Mouse (Mus musculus) forebrain, embryonic 15.5 days (tissue): Measurements from ENCODE around the gene Rnf126. TPM values are rescaled to one million over a fixed set of nuclear protein-coding genes. Genes with fewer than 3 reads are reported as not detected.

Experiments
- ATAC-seq: fragments of 200-750 bp; cut with Nextera tagmentation; replicated peaks from 2 replicates; pipeline ENCODE4 v1.8.0; 2017; ENCODE audit warnings: mild to moderate bottlenecking, moderate TSS enrichment, moderate library complexity
- H3K27ac ChIP-seq: fragments of 300-500 bp; sonication (generic); replicated peaks from 2 replicates; pipeline ENCODE4 v1.5.1; 2015; ENCODE audit warnings: mild to moderate bottlenecking, inconsistent platforms
- H3K27me3 ChIP-seq: fragments of 300-500 bp; sonication (generic); 2 replicates; pipeline ENCODE4 v1.6.1; 2015; ENCODE audit warnings: inconsistent platforms
- H3K36me3 ChIP-seq: fragments of 300-500 bp; sonication (generic); 2 replicates; pipeline ENCODE4 v1.6.1; 2015; ENCODE audit warnings: mild to moderate bottlenecking, inconsistent platforms
- H3K4me1 ChIP-seq: fragments of 300-500 bp; sonication (generic); 2 replicates; pipeline ENCODE4 v1.6.1; 2015; ENCODE audit warnings: inconsistent platforms
- H3K4me2 ChIP-seq: fragments of 300-500 bp; sonication (generic); replicated peaks from 2 replicates; pipeline ENCODE4 v1.6.1; 2015; ENCODE audit warnings: mild to moderate bottlenecking, inconsistent platforms
- H3K4me3 ChIP-seq: fragments of 300-500 bp; sonication (generic); 2 replicates; pipeline ENCODE4 v1.5.1; 2015; ENCODE audit warnings: mild to moderate bottlenecking, inconsistent platforms
- H3K9ac ChIP-seq: fragments of 300-500 bp; sonication (generic); replicated peaks from 2 replicates; pipeline ENCODE4 v1.6.1; 2015; ENCODE audit warnings: mild to moderate bottlenecking, inconsistent platforms
- H3K9me3 ChIP-seq: fragments of 300-500 bp; sonication (generic); 2 replicates; pipeline ENCODE4 v1.6.1; 2016; ENCODE audit warnings: inconsistent platforms
- WGBS: fragments of 180-500 bp; shearing (Covaris S2); methylation state at CpG from one replicate; pipeline ENCODE4 v1.1.7; 2015; ENCODE audit warnings: mixed read lengths; 5-methylcytosine and 5-hydroxymethylcytosine counted together
- polyA plus RNA-seq: library from polyadenylated mRNA; unstranded; fragments of >200 nt; fragmentation: Nextera tagmentation; extraction: Ambion mirVana; gene quantifications from 2 replicates; pipeline ENCODE4 v1.2.1, GENCODE M21; 2015

The Rnf126 gene
- polyA plus RNA-seq, 1 experiment from 2014 or later: 94.9 TPM

GRCm38 (mm10) chr10:79717640-79718357, 49.0 kb downstream of the Rnf126 start:
- Histone ChIP-seq H3K4me1 (peaks cover 19% of the 10 kb centered on the region), H3K27ac (no peak overlapping the region), H3K4me2 (peak overlapping the region; percentile 96), H3K9me3 (no peaks in the 10 kb centered on the region), H3K27me3 (peaks cover 40% of the 10 kb centered on the region), H3K36me3 (no peaks in the 10 kb centered on the region), H3K4me3 (peak overlapping the region; percentile 66), H3K9ac (peak overlapping the region; percentile 62; the same call in 1 of the 2 replicates)
- no peak for ATAC-seq
- WGBS: 2% methylated on average over 43 of the region's 43 CpGs

- H3K9ac ChIP-seq: peak overlapping the region; percentile 62
- H3K4me2 ChIP-seq: peak overlapping the region; percentile 96
- WGBS: under 1% methylated on average over 40 of the region's 44 CpGs
- H3K36me3 ChIP-seq: peaks cover 2% of the 10 kb centered on the region
- H3K9me3 ChIP-seq: no peaks in the 10 kb centered on the region
- peak; percentile 8; the same call in 1 of the 2 replicates for ATAC-seq
- H3K4me1 ChIP-seq: peaks cover 19% of the 10 kb centered on the region
- peaks cover 40% of the 10 kb centered on the region for H3K27me3 ChIP-seq
- no peak overlapping the region for H3K27ac ChIP-seq
- peak overlapping the region; percentile 66 for H3K4me3 ChIP-seq
These were observed 49.8 kb downstream of the Rnf126 start for GRCm38 (mm10) chr10:79716988-79717355.

- peak; percentile 57 for ATAC-seq
- Histone ChIP-seq H3K9me3 (no peaks in the 10 kb centered on the region), H3K4me2 (peak within 1 kb of the TSS; percentile 96), H3K27ac (no peak within 1 kb of the TSS), H3K27me3 (peaks cover 40% of the 10 kb centered on the region), H3K9ac (peak within 1 kb of the TSS; percentile 62), H3K4me1 (peaks cover 19% of the 10 kb centered on the region), H3K36me3 (peaks cover 7% of the 10 kb centered on the region), H3K4me3 (peak within 1 kb of the TSS; percentile 66)
- WGBS: 2% methylated on average over 41 of the region's 91 CpGs
These were observed 50.3 kb downstream of the Rnf126 start, which contains the start of gene Hcn2 for GRCm38 (mm10) chr10:79716254-79716987. TSS of gene Hcn2 (plus strand) at chr10:79716634.

- Histone ChIP-seq H3K4me3 (no peak overlapping the region), H3K27me3 (peaks cover 40% of the 10 kb centered on the region), H3K9ac (no peak overlapping the region), H3K27ac (no peak overlapping the region), H3K36me3 (peaks cover 22% of the 10 kb centered on the region), H3K9me3 (no peaks in the 10 kb centered on the region), H3K4me1 (peaks cover 19% of the 10 kb centered on the region), H3K4me2 (no peak overlapping the region)
- no peak for ATAC-seq
- 65% methylated on average over 4 of the region's 4 CpGs for WGBS
These were observed 51.8 kb downstream of the Rnf126 start for GRCm38 (mm10) chr10:79714996-79715395.

- Histone ChIP-seq H3K9me3 (no peaks in the 10 kb centered on the region), H3K36me3 (peaks cover 37% of the 10 kb centered on the region), H3K4me1 (peaks cover 19% of the 10 kb centered on the region), H3K4me2 (no peak overlapping the region), H3K27me3 (peaks cover 28% of the 10 kb centered on the region), H3K9ac (no peak overlapping the region), H3K27ac (no peak overlapping the region), H3K4me3 (no peak overlapping the region)
- ATAC-seq: no peak
- whole genome bisulfite sequencing: 41% methylated on average over 1 of the region's 1 CpGs
These were observed 53.6 kb downstream of the Rnf126 start for GRCm38 (mm10) chr10:79713163-79713562.

GRCm38 (mm10) chr10:79712499-79713126, 54.1 kb downstream of the Rnf126 start:
- Histone ChIP-seq H3K9me3 (no peaks in the 10 kb centered on the region), H3K27me3 (peaks cover 23% of the 10 kb centered on the region), H3K4me3 (no peak overlapping the region), H3K36me3 (peaks cover 37% of the 10 kb centered on the region), H3K4me1 (peaks cover 19% of the 10 kb centered on the region), H3K27ac (no peak overlapping the region), H3K9ac (no peak overlapping the region), H3K4me2 (no peak overlapping the region)
- WGBS: 14% methylated on average over 4 of the region's 6 CpGs
- no peak; the same call in 1 of the 2 replicates for ATAC-seq

GRCm38 (mm10) chr10:79712029-79712428, 54.7 kb downstream of the Rnf126 start:
- Histone ChIP-seq H3K9me3 (no peaks in the 10 kb centered on the region), H3K4me1 (peaks cover 19% of the 10 kb centered on the region), H3K4me3 (no peak overlapping the region), H3K36me3 (peaks cover 37% of the 10 kb centered on the region), H3K27ac (no peak overlapping the region), H3K9ac (no peak overlapping the region), H3K27me3 (peaks cover 17% of the 10 kb centered on the region), H3K4me2 (no peak overlapping the region)
- ATAC-seq: no peak
- 94% methylated on average over 1 of the region's 1 CpGs for WGBS

- Histone ChIP-seq H3K4me2 (no peak overlapping the region), H3K27ac (no peak overlapping the region), H3K27me3 (no peaks in the 10 kb centered on the region), H3K9me3 (no peaks in the 10 kb centered on the region), H3K4me3 (no peak overlapping the region), H3K36me3 (peaks cover 37% of the 10 kb centered on the region), H3K9ac (no peak overlapping the region), H3K4me1 (peaks cover 34% of the 10 kb centered on the region)
- no peak for ATAC-seq
- WGBS: 84% methylated on average over 7 of the region's 7 CpGs
These were observed 57.4 kb downstream of the Rnf126 start for GRCm38 (mm10) chr10:79709307-79709706.

GRCm38 (mm10) chr10:79708668-79709067, 58.1 kb downstream of the Rnf126 start:
- Histone ChIP-seq H3K4me3 (no peak overlapping the region), H3K9me3 (no peaks in the 10 kb centered on the region), H3K27ac (no peak overlapping the region), H3K4me2 (no peak overlapping the region), H3K4me1 (peaks cover 34% of the 10 kb centered on the region), H3K27me3 (no peaks in the 10 kb centered on the region), H3K36me3 (peaks cover 37% of the 10 kb centered on the region), H3K9ac (no peak overlapping the region)
- WGBS: 92% methylated on average over 21 of the region's 21 CpGs
- ATAC-seq: no peak

Other genes with a start within 250 kb of the Rnf126 start
- 8.8 and 10.7 TPM in 2 replicates for gene Plpp2, start 233.2 kb downstream of the Rnf126 start, polyA plus RNA-seq
- 60.1 and 61.7 TPM in 2 replicates for gene Mier2, start 211.8 kb downstream of the Rnf126 start, polyA plus RNA-seq
- gene Theg, start 179.6 kb downstream of the Rnf126 start, polyA plus RNA-seq: not detected in 2 replicates
- 0.22 and 0.27 TPM in 2 replicates for gene C2cd4c, start 152.9 kb downstream of the Rnf126 start, polyA plus RNA-seq
- gene Shc2, start 129.0 kb downstream of the Rnf126 start, polyA plus RNA-seq: 15.1 and 15.3 TPM in 2 replicates
- 0.32 TPM in 1 of 2 replicates, not detected in the other for gene Odf3l2, start 121.2 kb downstream of the Rnf126 start, polyA plus RNA-seq
- gene Madcam1, start 102.4 kb downstream of the Rnf126 start, polyA plus RNA-seq: 0.95 and 1.3 TPM in 2 replicates
- gene Tpgs1, start 97.6 kb downstream of the Rnf126 start, polyA plus RNA-seq: 80.0 and 83.6 TPM in 2 replicates
- gene Cdc34, start 84.8 kb downstream of the Rnf126 start, polyA plus RNA-seq: 75.7 and 81.2 TPM in 2 replicates
- gene Gzmm, start 77.9 kb downstream of the Rnf126 start, polyA plus RNA-seq: 2.0 and 2.3 TPM in 2 replicates
- gene Bsg, start 62.5 kb downstream of the Rnf126 start, polyA plus RNA-seq: 689 and 728 TPM in 2 replicates
- 0.64 and 0.69 TPM in 2 replicates for gene Hcn2, start 50.3 kb downstream of the Rnf126 start, polyA plus RNA-seq
- 43.7 and 44.0 TPM in 2 replicates for gene Polrmt, start 20.4 kb downstream of the Rnf126 start, polyA plus RNA-seq
- gene Fgf22, start 11.9 kb downstream of the Rnf126 start, polyA plus RNA-seq: 0.69 and 0.72 TPM in 2 replicates
- 0.83 and 0.84 TPM in 2 replicates for gene Fstl3, start 10.3 kb upstream of the Rnf126 start, polyA plus RNA-seq
- gene Prss57, start 24.0 kb upstream of the Rnf126 start, polyA plus RNA-seq: 0.25 and 0.43 TPM in 2 replicates
- 317 and 325 TPM in 2 replicates for gene Palm, start 26.6 kb upstream of the Rnf126 start, polyA plus RNA-seq
- gene Misp, start 54.0 kb upstream of the Rnf126 start, polyA plus RNA-seq: 0.66 and 0.68 TPM in 2 replicates
- gene Ptbp1, start 87.5 kb upstream of the Rnf126 start, polyA plus RNA-seq: 108 and 120 TPM in 2 replicates
- 13.5 and 15.0 TPM in 2 replicates for gene Prtn3, start 107.5 kb upstream of the Rnf126 start, polyA plus RNA-seq
- 405 and 410 TPM in 2 replicates for gene Plppr3, start 107.7 kb upstream of the Rnf126 start, polyA plus RNA-seq
- gene Elane, start 119.3 kb upstream of the Rnf126 start, polyA plus RNA-seq: 0.19 TPM in 1 of 2 replicates, not detected in the other
- not detected in 2 replicates for gene Cfd, start 123.9 kb upstream of the Rnf126 start, polyA plus RNA-seq
- 53.2 and 56.6 TPM in 2 replicates for gene Med16, start 142.0 kb upstream of the Rnf126 start, polyA plus RNA-seq
- 10.4 and 21.1 TPM in 2 replicates for gene Gm26602, start 143.9 kb upstream of the Rnf126 start, polyA plus RNA-seq
- gene Kiss1r, start 150.0 kb upstream of the Rnf126 start, polyA plus RNA-seq: 2.2 and 2.7 TPM in 2 replicates
- 272 and 277 TPM in 2 replicates for gene R3hdm4, start 154.3 kb upstream of the Rnf126 start, polyA plus RNA-seq
- gene Arid3a, start 160.1 kb upstream of the Rnf126 start, polyA plus RNA-seq: 2.7 and 3.1 TPM in 2 replicates
- 89.2 and 94.3 TPM in 2 replicates for gene Wdr18, start 193.2 kb upstream of the Rnf126 start, polyA plus RNA-seq
- gene Grin3b, start 203.8 kb upstream of the Rnf126 start, polyA plus RNA-seq: 0.50 and 0.63 TPM in 2 replicates
- 21.7 and 23.1 TPM in 2 replicates for gene Tmem259, start 217.4 kb upstream of the Rnf126 start, polyA plus RNA-seq
- gene Cnn2, start 221.6 kb upstream of the Rnf126 start, polyA plus RNA-seq: 26.7 and 29.1 TPM in 2 replicates
- 3.7 and 4.1 TPM in 2 replicates for gene Abca7, start 229.5 kb upstream of the Rnf126 start, polyA plus RNA-seq
- 1.3 TPM in 2 replicates for gene Arhgap45, start 249.7 kb upstream of the Rnf126 start, polyA plus RNA-seq